ENCODE assay signal across 8 mouse cellular contexts in genomic region chr2:105674061-105674874, GRCm38 (mm10). TPM values are rescaled to one million over a fixed set of nuclear protein-coding genes. Genes with fewer than 3 reads are reported as not detected.
DNase-seq lines count a peak whose midpoint lies in the region; ATAC-seq lines count a peak whose summit lies in the region.

No protein-coding gene starts in this region.

- no peak overlapping the region for H3K9ac ChIP-seq in heart, embryonic 12.5 days
- H3K9ac ChIP-seq in embryonic facial prominence, embryonic 14.5 days (ENCODE audit: low read depth, low read length) = peak overlapping the region; percentile 25; the same call in 1 of the 2 replicates
- no peak overlapping the region for H3K9ac ChIP-seq in limb, embryonic 12.5 days (replicated peaks)
- H3K9ac ChIP-seq in midbrain, embryonic 15.5 days = no peak overlapping the region

- intact Hi-C loops in heart, postnatal 14 days (cut with DNase I) = loop anchor here (5.0 kb wide), 1 partner anchor 233 kb away; no protein-coding TSS in a partner anchor

- WGBS in heart, embryonic 12.5 days = under 1% methylated on average over 36 of the region's 36 CpGs
- 1% methylated on average over 33 of the region's 36 CpGs for WGBS in embryonic facial prominence, embryonic 14.5 days
- WGBS in limb, embryonic 12.5 days = under 1% methylated on average over 36 of the region's 36 CpGs
- WGBS in midbrain, embryonic 15.5 days = 2% methylated on average over 36 of the region's 36 CpGs

- H3K4me1 ChIP-seq in heart, embryonic 12.5 days (replicated peaks) = peaks cover 32% of the 10 kb centered on the region
- H3K4me1 ChIP-seq in embryonic facial prominence, embryonic 14.5 days (ENCODE audit: control insufficient read depth, insufficient read depth, low read length) = 0 out of 2 replicates have a peak, but pooled peaks cover 4% of the 10 kb centered on the region
- peaks cover 24% of the 10 kb centered on the region for H3K4me1 ChIP-seq in limb, embryonic 12.5 days (replicated peaks)
- H3K4me1 ChIP-seq in midbrain, embryonic 15.5 days = peaks cover 19% of the 10 kb centered on the region

- H3K36me3 ChIP-seq in heart, embryonic 12.5 days = no peaks in the 10 kb centered on the region
- H3K36me3 ChIP-seq in embryonic facial prominence, embryonic 14.5 days (ENCODE audit: control insufficient read depth, insufficient read depth, low read length) = no peaks in the 10 kb centered on the region
- no peaks in the 10 kb centered on the region for H3K36me3 ChIP-seq in limb, embryonic 12.5 days
- no peaks in the 10 kb centered on the region for H3K36me3 ChIP-seq in midbrain, embryonic 15.5 days (replicated peaks)

- H3K27me3 ChIP-seq in heart, embryonic 12.5 days (replicated peaks) = peaks cover 89% of the 10 kb centered on the region
- peaks cover 100% of the 10 kb centered on the region for H3K27me3 ChIP-seq in embryonic facial prominence, embryonic 14.5 days (replicated peaks; ENCODE audit: control insufficient read depth, insufficient read depth, low read length)
- H3K27me3 ChIP-seq in limb, embryonic 12.5 days = peaks cover 99% of the 10 kb centered on the region
- peaks cover 84% of the 10 kb centered on the region for H3K27me3 ChIP-seq in midbrain, embryonic 15.5 days (replicated peaks)

- peak overlapping the region; percentile 83 for H3K4me2 ChIP-seq in heart, embryonic 12.5 days
- H3K4me2 ChIP-seq in embryonic facial prominence, embryonic 14.5 days (ENCODE audit: low read depth, low read length) = peak overlapping the region; percentile 60
- H3K4me2 ChIP-seq in limb, embryonic 12.5 days = peak overlapping the region; percentile 66
- H3K4me2 ChIP-seq in midbrain, embryonic 15.5 days = peak overlapping the region; percentile 51

- peak overlapping the region; percentile 49 for H3K4me3 ChIP-seq in heart, embryonic 12.5 days
- peak overlapping the region; percentile 41 for H3K4me3 ChIP-seq in embryonic facial prominence, embryonic 14.5 days (ENCODE audit: low read depth, low read length)
- peak overlapping the region; percentile 31; the same call in 1 of the 2 replicates for H3K4me3 ChIP-seq in limb, embryonic 12.5 days (replicated peaks)
- peak overlapping the region; percentile 33 for H3K4me3 ChIP-seq in midbrain, embryonic 15.5 days

- no peak overlapping the region for H3K27ac ChIP-seq in heart, embryonic 12.5 days (ENCODE audit: poor library complexity, severe bottlenecking)
- H3K27ac ChIP-seq in embryonic facial prominence, embryonic 14.5 days (replicated peaks; ENCODE audit: low read depth, low read length) = no peak overlapping the region
- H3K27ac ChIP-seq in limb, embryonic 12.5 days = no peak overlapping the region
- H3K27ac ChIP-seq in midbrain, embryonic 15.5 days = peak overlapping the region; percentile 39

- DNase-seq in heart, postnatal 14 days = no peak
- no peak for DNase-seq in embryonic facial prominence, embryonic 14.5 days (ENCODE audit: low spot score)
- no peak for DNase-seq in layer of hippocampus, postnatal 10 days (ENCODE audit: low spot score in 2 of 2)
- no peak for DNase-seq in testis, postnatal 10 days (ENCODE audit: low spot score)
- no peak for DNase-seq in left cerebral cortex, adult 11 months (ENCODE audit: low spot score)

- H3K9me3 ChIP-seq in heart, embryonic 12.5 days (replicated peaks) = no peaks in the 10 kb centered on the region
- H3K9me3 ChIP-seq in embryonic facial prominence, embryonic 14.5 days (ENCODE audit: control insufficient read depth, low read length) = no peaks in the 10 kb centered on the region
- H3K9me3 ChIP-seq in limb, embryonic 12.5 days = no peaks in the 10 kb centered on the region
- no peaks in the 10 kb centered on the region for H3K9me3 ChIP-seq in midbrain, embryonic 15.5 days

- ATAC-seq in heart, embryonic 12.5 days (ENCODE audit: insufficient number of reproducible peaks, low FRiP score) = 0 out of 2 replicates have a peak, but pooled peaks have one; percentile 26
- no peak for ATAC-seq in embryonic facial prominence, embryonic 14.5 days (ENCODE audit: low read depth)
- ATAC-seq in limb, embryonic 12.5 days (ENCODE audit: insufficient number of reproducible peaks, insufficient read depth, low FRiP score, low TSS enrichment, low read depth) = no peak
- ATAC-seq in midbrain, embryonic 15.5 days (replicated peaks) = peak; percentile 6; the same call in 1 of the 2 replicates

RNA-seq across cellular contexts. Expression of gene Pax6, which starts 5.6 kb away (rescaled TPM):
- polyA plus RNA-seq in heart, embryonic 12.5 days (2016; fragmentation: Nextera tagmentation; extraction: Ambion mirVana) = 0.28 and 0.46 TPM in 2 replicates
- not detected for total RNA-seq in heart, postnatal 14 days (2021)
- polyA plus RNA-seq in embryonic facial prominence, embryonic 14.5 days (2014; fragmentation: Nextera tagmentation; extraction: Ambion mirVana) = 1.8 and 2.6 TPM in 2 replicates
- polyA plus RNA-seq in limb, embryonic 12.5 days (2016; fragmentation: Nextera tagmentation; extraction: Ambion mirVana) = 0.49 TPM in 1 of 2 replicates, not detected in the other
- 22.5 and 23.3 TPM in 2 replicates for polyA plus RNA-seq in midbrain, embryonic 15.5 days (2015; fragmentation: Nextera tagmentation; extraction: Ambion mirVana)
- total RNA-seq in layer of hippocampus, postnatal 10 days (2021) = 10 to 100 TPM; 11.8 to 13.5 TPM

Comparison
In these comparisons a context has a peak if more than half of its experiments do, and no peak if none do; other contexts are left out.
1. ATAC-seq: peak in heart, embryonic 12.5 days (single experiment) and midbrain, embryonic 15.5 days (single experiment); none in embryonic facial prominence, embryonic 14.5 days (single experiment) and limb, embryonic 12.5 days (single experiment).
2. Peak in every context shown above with its lines, with median percentiles within 50 percentile points of each other: H3K4me2 ChIP-seq and H3K4me3 ChIP-seq.